Mouse (Mus musculus) megakaryocyte progenitor cell, adult 5-6 weeks (primary cell): ENCODE measurements around the gene Ccdc107. TPM values are rescaled to one million over a fixed set of nuclear protein-coding genes. Genes with fewer than 3 reads are reported as not detected.
"Not testable (repeated sequence)": the region's sequence is repeated elsewhere in the genome, so short reads cannot be mapped to it uniquely, and the experiment has no call there.

Experiments
- ATAC-seq: replicated peaks from 2 replicates; pipeline ENCODE4 v1.8.0; 2016; ENCODE audit warnings: mild to moderate bottlenecking, moderate TSS enrichment, inconsistent platforms; ENCODE audit not compliant: poor library complexity
- total RNA-seq, 2 experiments: library from RNA; stranded (forward) in 1 of 2; stranded (reverse) in 1 of 2; fragments of 157-497, 149-512 nt in 1 of 2; fragments of 200-1000 nt in 1 of 2; gene quantifications; 2 replicates each; pipeline versions ENCODE4 v1.2.3 to v1.2.4; 2015 to 2017

Gene Ccdc107
- total RNA-seq, 2 experiments from 2014 or later = 34.5 to 49.6 TPM

GRCm38 (mm10) chr4:43483535-43484091 lies 9.1 kb upstream of the Ccdc107 start, which contains the start of gene Sit1:
Sit1 (minus strand) TSS chr4:43483734.
- no peak for ATAC-seq

DNA sequence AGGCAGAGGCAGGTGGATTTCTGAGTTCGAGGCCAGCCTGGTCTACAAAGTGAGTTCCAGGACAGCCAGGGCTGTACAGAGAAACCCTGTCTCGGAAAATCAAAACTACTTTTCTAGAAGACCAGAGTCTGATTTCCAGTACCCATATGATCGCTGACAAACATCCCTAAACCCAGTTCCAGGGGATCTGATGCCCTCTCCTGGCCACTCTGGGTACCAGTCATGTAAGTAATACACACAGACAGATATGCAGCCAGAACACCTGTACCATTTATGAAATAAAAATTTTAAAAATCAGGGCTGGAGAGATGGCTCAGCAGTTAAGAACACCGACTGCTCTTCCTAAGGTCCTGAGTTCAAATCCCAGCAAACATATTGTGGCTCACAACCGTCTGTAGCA lies 7.0 kb upstream of the Ccdc107 start:
- not testable (repeated sequence) for ATAC-seq

DNA sequence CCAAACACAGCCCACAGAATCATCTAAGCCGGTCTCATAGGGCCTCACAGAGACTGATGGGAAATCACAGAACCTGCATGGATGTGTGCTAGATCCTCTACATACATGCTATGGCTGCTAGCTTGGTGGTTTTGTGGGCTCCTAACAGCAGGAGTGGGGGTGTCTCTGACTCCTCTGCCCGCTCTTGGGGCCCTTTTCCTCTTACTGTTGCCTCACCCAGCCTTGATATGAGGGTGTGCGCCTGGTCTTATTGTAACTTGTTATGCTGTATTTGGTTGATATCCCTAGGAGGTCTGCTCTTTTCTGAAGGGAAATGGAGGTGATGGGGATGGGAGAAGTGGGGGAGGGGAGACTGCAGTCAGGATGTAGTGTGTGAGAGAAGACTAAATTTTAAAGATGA lies 3.1 kb upstream of the Ccdc107 start:
- no peak for ATAC-seq

DNA sequence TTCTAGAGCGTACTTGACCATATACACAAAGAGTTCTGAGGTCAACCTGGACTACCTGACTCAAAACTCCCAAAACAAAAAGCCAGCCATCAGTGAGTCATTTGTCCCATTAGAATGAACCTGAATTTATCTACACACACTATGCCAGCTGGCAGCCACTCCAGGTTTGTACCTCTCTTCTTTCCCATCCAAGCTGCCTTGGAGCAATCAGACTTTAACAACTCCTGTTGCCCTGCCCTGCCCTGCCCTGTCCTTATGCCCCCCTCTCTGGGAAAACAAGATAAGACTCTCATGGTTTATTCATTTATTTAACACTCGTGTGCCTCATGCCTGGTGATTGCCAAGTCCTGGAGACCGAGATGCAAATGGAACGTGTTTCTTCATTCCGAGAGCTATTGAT lies 1.9 kb upstream of the Ccdc107 start:
- ATAC-seq = peak; percentile 30

GRCm38 (mm10) chr4:43492101-43492820 lies 439 bp upstream of the Ccdc107 start:
- ATAC-seq = no peak

DNA sequence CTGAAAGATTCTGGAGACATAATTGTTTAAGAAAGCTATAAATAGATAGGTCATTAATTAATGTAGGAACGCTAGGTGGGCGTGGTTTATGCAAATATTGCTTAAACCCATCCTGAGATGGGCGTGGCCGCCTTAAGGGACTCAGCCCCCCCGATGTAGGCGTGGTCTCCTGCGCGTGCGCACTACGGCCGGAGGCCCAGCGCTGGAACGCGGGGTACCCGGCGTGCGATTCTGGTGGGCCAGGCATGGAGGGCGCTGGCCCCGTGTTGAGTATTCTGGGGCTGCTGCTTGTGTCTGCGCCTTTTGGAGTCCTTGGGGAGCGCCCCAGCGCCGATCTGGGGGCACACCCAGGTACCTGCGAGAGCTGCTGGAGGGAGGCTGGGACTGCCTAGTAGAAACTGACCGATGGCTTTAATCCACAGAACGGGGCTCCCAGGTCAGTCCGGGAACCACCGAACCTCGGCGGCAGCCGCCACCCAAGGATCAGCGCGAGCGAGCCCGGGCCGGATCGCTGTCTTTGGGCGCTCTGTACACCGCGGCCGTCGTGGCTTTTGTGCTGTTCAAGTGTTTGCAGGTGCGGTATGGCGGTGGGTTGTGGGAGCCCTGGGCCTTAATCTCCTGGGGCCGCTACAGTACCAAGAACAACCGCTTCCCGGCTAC lies 616 bp downstream of the Ccdc107 start:
- ATAC-seq = peak; percentile 72

DNA sequence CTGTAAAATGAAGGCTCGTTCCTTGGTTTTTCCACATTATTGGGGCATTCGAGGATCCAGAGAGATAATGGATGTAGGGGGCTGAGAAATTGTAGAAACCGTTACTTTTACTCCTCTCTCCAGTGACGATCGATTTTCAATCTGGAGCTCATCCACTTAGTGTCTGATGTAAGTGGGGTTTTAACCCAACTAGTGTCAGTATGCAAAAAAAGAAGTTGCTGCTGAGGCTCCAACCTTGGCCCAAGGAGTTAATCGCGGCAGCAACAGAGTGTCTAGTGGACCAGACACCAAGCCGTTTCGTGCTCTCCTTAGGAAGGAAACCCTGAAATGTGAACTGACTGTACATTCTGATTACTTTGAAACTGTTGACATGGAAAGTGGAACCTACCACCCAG lies 1.1 kb downstream of the Ccdc107 start:
- no peak for ATAC-seq

- ATAC-seq = no peak
Measured at GRCm38 (mm10) chr4:43496587-43496986, 3.9 kb downstream of the Ccdc107 start.

DNA sequence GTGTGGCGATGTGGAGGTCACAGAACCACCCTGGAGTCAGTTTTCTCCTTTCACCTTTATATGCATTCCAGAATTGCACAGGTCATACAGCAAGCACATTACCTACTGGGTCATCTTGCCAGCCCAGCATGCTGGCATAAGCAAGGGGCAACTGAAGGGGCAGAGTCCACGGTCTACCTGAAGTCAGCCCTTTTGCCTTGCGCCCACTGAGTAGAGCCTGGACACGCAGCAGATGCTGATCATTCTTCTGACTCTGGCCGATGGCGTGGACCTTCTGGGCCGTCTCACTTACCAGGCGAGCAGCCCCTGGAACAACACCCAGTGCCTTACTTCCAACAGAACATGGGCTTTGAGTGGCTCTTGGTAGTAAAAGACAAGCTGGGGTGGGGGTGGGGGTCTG lies 4.7 kb downstream of the Ccdc107 start:
- no peak for ATAC-seq

- no peak for ATAC-seq
Measured at GRCm38 (mm10) chr4:43497946-43498345, 5.2 kb downstream of the Ccdc107 start.

DNA sequence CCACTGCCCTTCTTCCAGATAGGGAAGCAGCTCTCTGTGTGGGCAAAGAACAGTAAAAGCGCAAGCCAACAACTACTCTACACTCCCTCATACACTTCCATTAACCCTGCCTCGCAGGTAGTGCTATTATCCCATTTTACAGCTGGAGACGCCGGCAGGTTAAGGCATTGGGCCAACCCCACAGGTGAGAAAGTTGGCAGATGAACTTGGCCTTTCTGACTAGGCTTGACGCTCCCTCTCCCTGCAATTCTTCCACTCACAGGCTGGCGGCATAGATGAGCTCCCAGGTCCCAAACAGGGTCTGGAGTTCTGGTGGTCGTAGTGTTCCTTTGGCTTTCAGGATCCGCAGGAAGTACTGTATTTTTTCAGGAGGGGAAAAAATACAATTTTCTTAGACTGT lies 6.3 kb downstream of the Ccdc107 start:
- ATAC-seq = peak; percentile 57

DNA sequence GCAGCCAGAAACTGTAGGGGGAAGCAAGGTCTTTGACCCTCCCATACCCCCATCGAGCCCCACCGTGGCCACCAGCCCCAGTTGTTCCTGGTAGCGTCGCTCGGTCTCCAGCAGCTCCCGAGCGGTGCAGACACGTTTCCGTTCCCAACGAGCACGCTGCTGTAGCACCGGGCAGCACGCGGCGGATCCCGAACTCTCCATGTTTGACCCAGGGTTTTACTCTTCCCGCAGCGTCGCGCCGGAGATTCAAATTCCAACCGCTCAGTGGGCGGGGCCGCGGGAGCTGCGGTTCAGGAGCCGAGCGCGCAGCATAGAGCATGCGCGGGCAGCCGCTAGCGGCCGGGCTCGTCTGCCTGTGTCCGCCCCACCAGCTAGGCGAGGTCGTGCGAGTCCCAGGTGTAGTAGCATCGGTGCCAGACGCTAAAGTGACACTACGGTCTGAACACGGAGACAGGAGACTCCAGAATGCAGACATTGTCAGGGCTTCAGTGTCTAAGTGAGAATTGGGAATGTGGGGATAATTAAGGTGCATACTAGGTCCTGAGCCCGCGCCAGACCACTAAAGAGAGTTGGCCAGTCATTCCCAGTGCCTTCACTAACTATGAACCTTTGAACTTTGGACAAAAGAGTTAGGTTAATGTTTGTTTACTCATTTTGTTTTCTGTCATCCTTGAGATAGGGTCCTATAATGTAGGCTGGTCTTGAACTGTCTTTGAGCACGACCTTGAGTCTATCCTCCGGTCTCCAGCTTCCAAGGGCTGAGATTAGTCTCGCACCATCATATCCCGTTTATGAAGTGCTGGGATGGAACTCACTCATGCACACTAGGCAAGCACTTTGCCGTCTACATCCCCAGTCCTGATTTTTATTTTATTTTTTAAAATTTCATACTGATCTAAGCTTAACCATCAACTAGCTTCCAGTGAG lies 7.0 kb downstream of the Ccdc107 start, which contains the start of gene Arhgef39:
Gene Arhgef39 (minus strand): TSS at position 289 of the 927 bp plus-strand sequence.
- peak; percentile 73 for ATAC-seq

DNA sequence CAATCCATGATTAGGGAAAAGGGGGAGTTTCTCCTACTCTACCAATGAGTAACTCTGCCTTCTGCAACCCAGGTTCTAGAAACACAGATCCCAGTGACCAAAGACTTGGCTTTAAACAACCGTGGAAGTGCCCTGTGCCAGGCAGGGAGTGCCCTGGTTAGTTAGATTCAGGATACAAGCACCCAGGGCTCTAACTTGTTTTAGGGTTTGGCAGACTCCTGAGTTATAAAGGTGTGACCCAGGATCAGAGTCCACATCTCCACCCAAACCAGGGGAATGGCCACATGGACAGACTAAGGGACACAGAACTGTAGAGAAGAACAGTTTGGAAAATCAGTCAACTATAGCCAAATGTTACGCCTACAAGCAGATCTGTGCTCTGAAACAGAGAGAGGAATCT lies 10.3 kb downstream of the Ccdc107 start:
- no peak for ATAC-seq

DNA sequence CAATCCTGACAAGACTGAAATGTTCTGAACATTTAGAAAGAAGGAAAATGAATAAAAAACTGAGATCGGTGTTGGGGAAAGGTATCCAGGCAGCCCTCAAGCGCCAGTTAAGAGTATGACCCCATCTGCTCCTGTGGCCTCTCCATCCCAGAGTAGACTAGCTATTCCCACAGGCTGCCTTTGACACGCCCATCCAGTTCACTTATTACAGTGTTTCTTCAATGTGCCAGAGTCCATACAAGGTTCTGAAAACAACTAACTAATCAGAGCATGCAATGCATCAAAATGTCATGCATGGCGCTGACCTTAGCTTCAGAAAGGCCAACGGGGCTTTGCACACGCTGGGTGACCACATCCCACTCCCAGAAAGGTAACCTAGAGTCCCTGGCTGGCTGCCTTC lies 10.8 kb downstream of the Ccdc107 start:
- no peak for ATAC-seq

GRCm38 (mm10) chr4:43504269-43504668 lies 11.6 kb downstream of the Ccdc107 start:
- peak; percentile 27; the same call in 1 of the 2 replicates for ATAC-seq

DNA sequence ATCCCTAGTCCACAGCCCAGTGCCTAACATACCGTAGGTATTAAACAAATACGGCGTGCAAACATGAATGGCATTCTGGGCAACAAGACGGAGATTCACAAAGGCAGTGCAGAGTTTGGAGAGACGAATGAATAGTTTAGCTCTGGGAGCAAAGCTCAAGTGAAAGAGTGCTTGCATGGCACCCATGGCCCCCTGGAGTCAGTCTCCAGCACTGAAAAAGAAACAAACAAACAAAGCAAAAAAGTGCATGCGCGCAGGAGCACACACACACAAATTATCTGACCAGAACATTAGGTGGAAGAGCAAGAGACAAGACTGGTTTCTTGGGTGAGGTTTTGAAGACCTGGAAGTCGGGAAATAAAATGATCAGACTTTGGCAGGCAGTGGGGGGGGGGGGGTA lies 13.4 kb downstream of the Ccdc107 start:
- no peak for ATAC-seq

GRCm38 (mm10) chr4:43506536-43507185 lies 14.0 kb downstream of the Ccdc107 start, which contains the start of gene Car9:
Car9 (plus strand) TSS chr4:43506966.
- ATAC-seq = no peak

DNA sequence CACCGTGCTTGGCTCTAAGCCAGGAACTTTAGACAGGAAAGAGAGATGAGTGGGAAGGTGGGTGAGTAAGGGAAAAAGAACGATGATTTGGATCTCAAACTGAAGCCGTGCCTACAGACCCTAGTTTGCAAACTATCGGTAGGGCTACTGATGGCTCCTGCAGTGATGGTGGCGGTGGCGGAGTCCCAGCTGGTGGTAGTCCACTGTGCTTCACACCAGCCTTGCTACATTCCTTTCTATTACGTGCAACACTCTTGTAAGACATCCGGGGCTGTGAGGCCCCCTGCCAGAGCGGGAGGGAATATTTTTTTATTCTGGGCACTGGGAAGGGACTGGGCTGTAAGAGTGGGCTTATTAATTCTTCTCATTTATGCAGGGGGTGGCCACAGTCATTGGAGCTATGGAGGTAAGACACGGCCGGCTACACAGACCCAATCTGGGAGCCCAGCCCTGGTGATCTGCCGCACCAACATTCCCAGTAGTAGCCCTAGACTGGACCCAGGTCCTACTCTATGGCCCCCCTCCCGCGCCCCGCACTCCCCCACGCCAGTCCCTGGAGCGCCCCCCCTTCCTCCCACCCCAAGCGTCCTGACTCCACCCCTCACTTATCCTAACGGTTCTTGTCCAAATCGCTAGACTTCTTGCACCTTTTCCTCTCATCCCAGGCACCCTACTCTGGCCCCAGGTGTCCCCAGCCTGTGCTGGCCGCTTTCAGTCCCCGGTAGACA lies 15.4 kb downstream of the Ccdc107 start:
- ATAC-seq = peak; percentile 32

GRCm38 (mm10) chr4:43508666-43508997 lies 15.9 kb downstream of the Ccdc107 start:
- ATAC-seq = peak; percentile 94

- ATAC-seq = peak; percentile 12
Measured at GRCm38 (mm10) chr4:43509109-43509508, 16.4 kb downstream of the Ccdc107 start.
